ENCODE assay signal across 11 mouse cellular contexts in genomic region chr4:62485450-62486161, GRCm38 (mm10). TPM values are rescaled to one million over a fixed set of nuclear protein-coding genes. Genes with fewer than 3 reads are reported as not detected.
DNase-seq lines count a peak whose midpoint lies in the region.
"Had no signal": no experiment of that assay in that cellular context is flagged by ENCODE, and none has a peak within 500 bp of the region (broad histone marks: within the 10 kb centered on the region; RNA-seq: fewer than 3 reads in every experiment).

No protein-coding gene starts in this region.

- DNase-seq in adrenal gland, adult (ENCODE audit: inconsistent age in 2 of 2, low spot score in 1 of 2), result peak; percentile 63 to 75
- DNase-seq in adrenal gland, postnatal 4 days (ENCODE audit: low spot score in 2 of 2), result no peak
- DNase-seq in 416B (ENCODE audit: low read depth) (peak; percentile 33), liver (peak; percentile 65)
- DNase-seq in lung, postnatal 10 days, result peak; percentile 43
- DNase-seq in frontal cortex, adult 2 months (ENCODE audit: extremely low spot score in 1 of 2, low spot score in 1 of 2), result no peak
- DNase-seq in B cell, adult 2 months, result no peak
- no peak for DNase-seq in cerebellum, adult 9-11 months
- DNase-seq: heart, postnatal 4 days; kidney, adult 18-20 months; left cerebral cortex, postnatal 4 days had no signal

RNA-seq across cellular contexts. Expression of gene Bspry, which starts 5.8 kb away (rescaled TPM):
- total RNA-seq in adrenal gland, postnatal 4 days (2021), result 1 to 10 TPM; 2.7 to 4.6 TPM
- polyA plus RNA-seq in frontal cortex, adult 2 months (2012; rRNA removed), result 0.60 and 0.78 TPM in 2 replicates
- total RNA-seq: heart, postnatal 4 days had no signal

RNA-seq across cellular contexts. Expression of gene Wdr31, which starts 14.9 kb away (rescaled TPM):
- total RNA-seq in adrenal gland, postnatal 4 days (2021), result 1 to 10 TPM; 6.4 to 7.7 TPM
- polyA plus RNA-seq in frontal cortex, adult 2 months (2012; rRNA removed), result 7.1 and 8.4 TPM in 2 replicates

RNA-seq across cellular contexts. Expression of gene Hdhd3, which starts 17.7 kb away (rescaled TPM):
- total RNA-seq in adrenal gland, postnatal 4 days (2021), result 10 to 100 TPM; 14.3 to 14.7 TPM
- polyA plus RNA-seq in frontal cortex, adult 2 months (2012; rRNA removed), result 6.8 and 8.0 TPM in 2 replicates

RNA-seq across cellular contexts. Expression of gene Alad, which starts 34.1 kb away (rescaled TPM):
- total RNA-seq in adrenal gland, postnatal 4 days (2021), result 100 to 1,000 TPM; 108 to 110 TPM
- polyA plus RNA-seq in frontal cortex, adult 2 months (2012; rRNA removed), result 37.2 and 43.1 TPM in 2 replicates

RNA-seq across cellular contexts. Expression of gene Pole3, which starts 39.3 kb away (rescaled TPM):
- total RNA-seq in adrenal gland, postnatal 4 days (2021), result 10 to 100 TPM; 60.4 to 64.4 TPM
- polyA plus RNA-seq in frontal cortex, adult 2 months (2012; rRNA removed), result 30.6 and 31.3 TPM in 2 replicates

Comparison
In these comparisons a context has a peak if more than half of its experiments do, and no peak if none do; other contexts are left out.
1. DNase-seq: peak in adrenal gland, adult (2 of 2), 416B (single experiment), liver (single experiment) and lung, postnatal 10 days (single experiment); none in adrenal gland, postnatal 4 days (0 of 2), frontal cortex, adult 2 months (0 of 2), B cell, adult 2 months (0 of 2) and cerebellum, adult 9-11 months (single experiment).